Mouse (Mus musculus) lung, postnatal 14 days (tissue): ENCODE results near the gene Gstm7.
A peak's percentile ranks its signal among the peaks of the same experiment; 100 is the strongest.
"Not testable (repeated sequence)": the region's sequence is repeated elsewhere in the genome, so short reads cannot be mapped to it uniquely, and the experiment has no call there.

Experiments used
- DNase-seq: peaks from one replicate; pipeline ENCODE4 v3.0.0; 2021

Gstm7 gene

DNA sequence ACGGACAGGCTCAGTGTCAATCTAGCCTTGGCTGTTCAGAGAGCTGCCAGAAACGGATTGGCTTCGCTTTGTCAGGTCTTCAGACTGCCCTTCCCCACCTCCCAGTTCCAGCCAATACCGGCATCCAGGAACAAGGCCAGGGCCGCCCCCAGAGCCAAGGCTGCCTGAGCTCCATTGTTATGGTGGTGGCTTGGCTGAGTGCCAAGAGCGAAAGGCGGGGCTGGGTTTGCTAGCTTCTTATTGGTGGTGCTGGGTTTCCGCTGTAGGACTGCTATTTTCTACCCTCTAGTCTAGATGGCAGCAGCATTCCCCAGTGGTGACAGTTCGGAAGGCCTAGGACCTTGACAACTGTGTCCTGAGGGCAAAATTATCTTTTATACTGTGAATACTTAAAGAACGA lies at the start of gene Gstm7:
Gene Gstm7 (minus strand): TSS at position 148 of the 400 bp plus-strand sequence.
- DNase-seq, result peak; percentile 98

DNA sequence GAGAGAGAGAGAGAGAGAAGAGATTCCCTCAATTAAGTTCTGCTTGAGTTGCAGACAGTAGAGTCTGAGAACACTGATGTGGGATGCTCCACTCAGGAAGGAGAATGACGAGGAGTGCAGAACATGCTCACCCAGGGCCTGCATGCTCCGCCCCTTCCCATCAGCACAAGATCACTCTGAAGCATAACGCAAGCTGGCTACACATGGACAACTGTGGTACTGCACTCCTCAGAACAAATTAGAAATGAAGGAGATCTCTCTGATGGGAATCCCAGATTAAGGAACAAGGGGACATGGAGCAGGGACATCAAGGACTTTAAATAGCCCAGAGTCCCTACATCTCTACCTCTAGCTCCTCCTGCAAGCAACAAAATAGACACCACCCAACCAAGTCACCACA lies 49.6 kb upstream of the Gstm7 start:
- no peak for DNase-seq

DNA sequence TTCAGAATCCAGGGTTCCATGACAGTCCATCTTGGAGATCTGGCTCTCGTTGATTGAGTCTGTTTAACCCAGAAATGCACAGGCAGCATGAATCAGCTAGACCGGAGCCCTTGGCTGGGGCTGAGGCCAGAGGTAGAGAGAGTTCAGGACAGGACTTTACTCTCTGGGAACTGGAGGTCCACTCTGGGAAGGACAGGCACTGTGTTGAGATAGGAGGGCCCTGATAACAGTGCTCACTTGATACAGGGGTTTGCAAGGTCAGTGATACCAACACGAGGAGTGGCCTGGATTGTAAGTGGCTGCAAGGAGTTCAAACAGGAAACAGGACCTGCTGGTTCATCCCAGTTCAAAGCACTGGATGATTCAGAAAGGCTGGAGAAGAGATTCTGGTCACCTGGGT lies 46.1 kb upstream of the Gstm7 start:
- DNase-seq, result no peak

DNA sequence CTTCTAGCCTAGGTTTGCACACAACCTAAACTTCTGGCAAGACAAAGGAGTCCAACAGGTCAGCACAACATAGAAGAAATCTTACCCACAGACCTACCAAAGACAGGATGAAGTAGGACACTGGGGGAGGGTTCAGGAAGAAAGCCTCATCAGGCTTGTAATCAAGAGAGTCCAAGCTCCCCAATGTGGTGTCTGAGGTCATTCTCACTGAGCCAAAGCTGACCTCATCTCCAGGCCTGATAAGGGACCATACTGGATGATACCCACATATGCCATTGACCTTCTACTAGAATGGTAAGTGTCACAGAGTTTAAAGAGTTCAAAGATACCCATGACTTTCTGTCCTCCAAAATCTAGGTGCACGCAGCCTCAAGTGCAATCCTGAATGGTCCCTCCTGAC lies 42.6 kb upstream of the Gstm7 start:
- no peak for DNase-seq

DNA sequence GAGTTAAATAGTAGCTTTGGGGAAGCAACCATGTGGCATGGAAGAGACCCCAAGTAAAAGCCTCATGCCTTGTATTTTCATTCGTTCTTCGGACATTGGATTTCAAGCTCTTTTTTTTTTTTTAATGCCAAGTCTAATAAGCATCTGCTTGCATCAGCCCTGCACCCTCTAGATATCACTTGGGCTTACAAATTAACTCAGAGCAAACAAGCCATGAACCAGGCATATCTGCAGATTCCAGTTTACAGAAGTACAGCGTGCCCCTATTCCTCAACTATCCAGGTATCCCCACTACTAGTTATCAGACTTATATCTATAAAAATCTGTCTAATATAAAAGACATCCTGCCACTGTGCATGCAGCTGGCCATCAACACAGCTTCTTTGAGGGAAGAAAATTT lies 40.5 kb upstream of the Gstm7 start:
- no peak for DNase-seq

DNA sequence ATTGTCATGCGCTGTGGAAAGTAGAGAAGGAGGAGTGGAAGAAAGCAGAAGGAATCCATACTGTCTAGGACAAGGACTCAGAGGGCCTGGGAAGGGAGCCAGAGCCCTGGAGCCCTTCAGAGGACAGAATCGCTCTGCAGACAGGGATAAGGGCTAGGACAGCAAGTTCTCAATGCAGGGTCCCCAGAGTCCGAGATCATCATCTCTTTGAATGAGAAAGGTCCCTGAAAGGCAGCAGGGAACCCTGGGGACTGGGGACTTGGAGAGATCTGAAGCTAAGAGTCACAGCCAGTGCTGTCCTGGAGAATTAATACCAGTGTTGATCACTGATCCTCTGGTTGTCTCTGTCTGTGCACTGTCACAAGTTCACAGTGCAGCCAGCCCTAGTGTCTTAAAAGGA lies 39.5 kb upstream of the Gstm7 start:
- DNase-seq, result not testable (repeated sequence)

DNA sequence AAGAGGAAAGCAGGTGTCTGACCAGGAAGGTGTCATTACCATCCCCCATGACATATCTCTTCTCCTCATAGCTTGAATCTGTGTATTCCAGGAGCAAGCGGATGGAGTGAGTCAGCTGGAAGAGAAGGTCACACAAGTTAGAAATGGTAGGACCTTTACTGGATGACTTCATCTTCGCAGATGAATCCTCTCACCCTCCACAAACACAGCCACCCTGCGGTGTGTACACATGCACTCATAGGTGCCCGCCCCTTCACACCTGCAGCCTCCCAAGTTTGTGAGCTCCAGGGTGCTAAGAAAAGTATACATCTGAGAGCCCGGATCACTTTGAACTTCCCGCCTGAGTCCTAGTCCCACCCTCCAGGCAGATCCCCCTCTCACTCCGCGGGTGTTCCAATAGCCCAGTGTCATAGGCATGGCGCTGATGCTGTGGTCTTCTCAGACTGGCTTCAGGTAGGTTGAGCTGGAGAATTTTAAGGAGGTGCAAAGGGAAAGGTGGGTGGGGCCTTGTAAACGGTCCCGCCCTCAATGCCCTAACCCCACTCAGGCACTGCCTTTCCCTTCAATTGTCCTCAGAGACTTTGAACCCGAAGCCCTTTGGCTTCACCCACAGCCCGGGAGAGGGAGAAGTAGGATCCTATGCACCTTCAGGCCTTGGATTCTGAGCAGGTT lies 37.2 kb upstream of the Gstm7 start, which contains the start of gene Gstm3:
Gene Gstm3 (minus strand): TSS at position 560 of the 672 bp plus-strand sequence.
- no peak for DNase-seq

DNA sequence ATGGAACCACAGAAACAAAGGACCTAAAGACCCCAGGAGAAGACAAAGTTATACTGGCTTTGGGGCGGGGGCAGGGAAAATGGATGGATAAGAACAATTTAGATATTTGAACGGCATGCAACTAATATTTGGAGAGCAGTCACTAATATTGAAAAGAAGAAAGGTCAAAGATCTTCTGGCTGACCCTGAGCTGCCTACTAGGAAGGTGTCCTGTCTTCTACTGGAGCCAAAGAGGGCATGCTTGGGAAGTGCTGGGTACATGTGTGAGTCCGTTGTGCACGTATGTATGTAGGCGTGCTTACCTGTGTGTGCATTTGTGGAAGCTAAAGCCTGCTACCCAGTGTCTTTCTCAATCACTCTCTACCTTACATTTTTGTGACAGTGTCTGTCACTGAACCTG lies 35.0 kb upstream of the Gstm7 start:
- no peak for DNase-seq

DNA sequence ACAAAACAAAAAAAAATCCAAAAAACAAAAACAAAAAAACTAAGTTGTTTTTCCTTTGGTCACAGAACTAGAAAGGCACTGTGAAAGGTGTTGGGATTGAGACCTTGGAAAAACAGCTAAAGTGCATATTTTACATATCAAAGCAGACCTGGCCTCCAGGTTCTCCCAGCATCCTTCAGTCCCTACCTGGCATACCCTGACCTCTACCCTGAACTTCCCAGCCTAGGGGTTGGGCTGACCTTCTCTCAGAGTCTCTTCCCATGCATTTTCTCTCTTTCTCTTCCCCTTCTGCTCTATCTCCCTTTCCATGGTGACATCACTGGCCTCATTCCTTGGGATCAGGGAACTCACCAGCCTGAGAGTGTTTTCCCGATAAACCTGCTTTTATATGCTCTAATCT lies 34.0 kb upstream of the Gstm7 start:
- DNase-seq, result no peak

DNA sequence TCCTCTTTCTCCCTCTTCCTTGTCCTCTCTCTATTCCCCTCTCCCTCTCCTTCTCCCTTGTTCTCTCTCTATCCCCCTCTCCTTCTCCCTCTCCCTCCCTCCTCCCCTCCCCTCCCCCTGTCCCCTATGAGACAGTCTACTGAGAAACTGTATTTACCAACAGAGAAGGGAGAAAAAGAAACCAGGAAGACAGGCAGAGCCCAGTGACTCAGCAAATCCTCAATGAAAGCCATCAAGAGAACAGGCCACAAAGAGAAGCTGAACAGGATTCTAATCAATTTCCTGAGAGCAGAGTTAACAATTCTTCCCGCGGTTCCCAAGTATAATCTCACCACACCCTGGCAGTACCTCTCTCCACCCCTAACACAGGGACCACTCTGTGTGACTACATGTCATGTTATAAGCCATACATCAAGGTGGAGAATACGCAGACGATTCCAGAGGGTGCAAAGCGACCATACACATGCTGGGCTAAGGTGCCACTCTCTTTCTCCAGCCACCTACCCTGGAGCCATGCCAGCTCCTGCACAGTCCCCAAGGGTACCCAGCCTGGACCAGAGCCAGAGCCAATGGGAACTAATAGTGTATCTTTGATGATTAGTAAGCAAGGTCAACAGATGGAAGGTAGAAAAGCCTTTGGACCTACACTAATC lies 33.2 kb upstream of the Gstm7 start:
- no peak for DNase-seq

DNA sequence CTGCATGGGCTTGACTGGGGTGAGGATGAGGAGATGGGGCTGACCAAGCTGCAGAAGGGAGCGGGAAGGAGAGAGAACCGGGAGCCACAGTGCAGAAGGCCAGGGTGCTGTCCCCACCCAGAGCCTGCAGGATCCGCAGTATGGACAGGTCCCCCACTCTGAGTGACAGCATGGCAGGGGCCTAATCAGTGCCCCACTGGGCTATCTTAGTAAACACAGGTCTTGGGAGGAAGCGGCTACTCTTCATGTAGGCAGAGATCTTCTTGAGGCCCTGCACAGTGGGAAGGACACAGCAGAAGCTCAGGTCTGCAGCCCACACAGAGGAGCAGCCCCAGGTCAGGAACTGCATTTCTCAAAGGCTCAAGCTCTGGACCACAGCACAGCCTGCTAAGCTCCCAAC lies 32.4 kb upstream of the Gstm7 start:
- DNase-seq, result no peak

DNA sequence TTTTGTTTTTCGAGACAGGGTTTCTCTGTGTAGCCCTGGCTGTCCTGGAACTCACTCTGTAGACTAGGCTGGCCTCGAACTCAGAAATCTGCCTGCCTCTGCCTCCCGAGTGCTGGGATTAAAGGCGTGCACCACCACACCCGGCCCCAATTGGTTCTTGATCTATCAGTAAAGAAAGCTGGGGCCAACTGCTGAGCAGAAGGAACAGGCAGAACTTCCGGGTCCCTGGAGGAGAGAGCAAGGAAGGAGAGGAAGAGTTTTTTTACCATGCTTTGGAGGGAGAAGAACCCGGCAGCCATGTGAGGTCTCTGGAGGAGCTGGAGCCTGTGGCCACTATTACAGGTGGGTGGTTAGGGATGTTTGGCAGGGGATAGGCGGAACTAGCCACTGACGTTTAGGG lies 23.6 kb upstream of the Gstm7 start:
- DNase-seq, result not testable (repeated sequence)

DNA sequence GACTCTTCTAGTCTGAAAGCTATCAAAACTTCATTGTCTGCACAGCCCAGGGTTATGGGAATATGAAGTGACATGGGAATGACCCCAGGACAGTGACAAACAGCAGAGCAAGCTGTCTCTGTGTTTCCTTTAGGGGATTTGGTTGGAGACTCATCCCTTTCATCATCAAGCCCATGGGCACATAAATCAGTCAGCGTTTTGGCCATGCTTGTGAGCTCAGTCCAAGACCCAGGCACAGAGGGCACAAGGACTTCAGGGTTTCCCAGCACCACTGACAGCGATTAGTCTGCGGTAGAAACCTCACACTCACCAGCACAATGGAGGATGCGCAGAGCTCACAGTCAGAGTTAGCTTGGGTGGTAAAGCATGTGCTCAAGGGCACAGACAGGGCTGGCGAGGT lies 22.3 kb upstream of the Gstm7 start:
- no peak for DNase-seq

DNA sequence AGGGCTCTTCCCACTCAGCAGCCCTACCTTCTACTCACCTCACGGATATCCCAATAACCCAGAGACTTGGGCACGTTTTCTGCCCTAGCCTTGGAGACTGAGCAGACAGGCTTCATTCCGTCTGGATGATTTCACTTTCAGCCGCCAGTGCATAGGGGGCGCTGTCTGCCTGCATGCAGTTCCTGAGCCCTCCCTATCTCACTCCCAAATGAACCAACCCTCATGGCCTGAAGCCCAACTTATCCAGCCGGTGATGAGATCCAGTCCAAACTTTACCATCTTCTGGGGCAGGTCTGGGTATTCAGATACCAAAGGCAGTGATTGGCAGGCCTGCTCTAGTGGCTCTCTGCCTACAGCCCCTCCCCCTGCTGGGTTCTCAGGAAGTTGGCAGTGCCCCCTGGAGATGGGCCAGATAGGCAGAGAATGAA lies 21.7 kb upstream of the Gstm7 start:
- peak; percentile 83 for DNase-seq

DNA sequence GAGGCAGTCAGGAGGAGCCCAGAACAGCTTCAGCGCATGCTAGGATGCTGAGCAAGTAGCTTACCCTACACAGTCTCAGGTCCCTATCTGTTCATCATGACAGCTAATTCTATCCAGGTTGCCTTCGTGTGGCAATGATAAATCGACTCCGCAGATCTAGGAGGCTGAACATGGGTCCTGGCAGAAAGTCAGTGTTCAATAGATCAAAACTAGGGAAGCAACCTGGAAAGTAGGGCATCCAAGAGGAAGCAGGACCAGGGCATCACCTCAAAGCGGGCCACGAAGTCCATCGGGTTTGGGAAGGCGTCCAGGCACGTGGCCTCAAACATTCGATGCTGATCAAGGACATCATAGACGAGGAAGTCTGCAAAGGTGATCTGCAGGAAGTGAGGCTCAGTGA lies 18.9 kb upstream of the Gstm7 start:
- DNase-seq, result no peak

DNA sequence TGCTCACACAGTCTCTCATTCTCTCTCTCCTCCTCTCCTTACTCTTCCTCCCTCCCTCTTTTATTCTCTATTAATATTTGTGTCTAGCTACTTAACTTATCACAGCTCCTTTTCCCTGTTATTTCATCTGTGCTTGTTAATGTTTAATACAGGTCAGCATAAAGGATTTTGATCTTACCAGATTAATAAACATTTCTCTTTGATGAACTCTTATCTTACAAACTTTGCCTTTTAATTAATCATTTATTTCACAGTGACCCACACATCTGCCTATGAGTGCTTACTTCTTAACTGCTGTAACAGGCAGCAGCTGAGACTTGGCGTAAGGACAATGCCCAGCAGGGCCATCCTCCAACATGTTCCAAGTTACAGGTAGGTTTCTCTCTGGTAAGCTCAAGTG lies 17.8 kb upstream of the Gstm7 start:
- not testable (repeated sequence) for DNase-seq

DNA sequence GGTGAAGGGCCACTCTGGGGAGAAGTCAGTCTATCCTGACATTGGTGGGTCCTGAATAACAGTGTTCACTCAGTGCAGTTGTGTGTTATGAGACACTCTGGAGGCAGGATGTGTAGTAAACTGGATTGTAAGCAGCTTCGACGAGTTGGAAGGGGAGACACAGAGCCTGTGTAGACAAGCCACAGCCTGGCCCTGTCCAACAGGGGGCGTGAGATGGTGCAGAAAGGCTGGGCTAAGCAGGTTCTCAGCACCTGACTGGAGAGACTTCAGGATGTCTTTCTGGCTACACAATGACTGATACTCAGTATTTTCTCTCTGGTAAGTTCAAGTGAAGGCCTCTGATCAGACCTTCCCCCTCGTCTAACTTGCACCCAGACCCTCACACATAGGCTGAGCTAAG lies 14.1 kb upstream of the Gstm7 start:
- DNase-seq, result no peak

DNA sequence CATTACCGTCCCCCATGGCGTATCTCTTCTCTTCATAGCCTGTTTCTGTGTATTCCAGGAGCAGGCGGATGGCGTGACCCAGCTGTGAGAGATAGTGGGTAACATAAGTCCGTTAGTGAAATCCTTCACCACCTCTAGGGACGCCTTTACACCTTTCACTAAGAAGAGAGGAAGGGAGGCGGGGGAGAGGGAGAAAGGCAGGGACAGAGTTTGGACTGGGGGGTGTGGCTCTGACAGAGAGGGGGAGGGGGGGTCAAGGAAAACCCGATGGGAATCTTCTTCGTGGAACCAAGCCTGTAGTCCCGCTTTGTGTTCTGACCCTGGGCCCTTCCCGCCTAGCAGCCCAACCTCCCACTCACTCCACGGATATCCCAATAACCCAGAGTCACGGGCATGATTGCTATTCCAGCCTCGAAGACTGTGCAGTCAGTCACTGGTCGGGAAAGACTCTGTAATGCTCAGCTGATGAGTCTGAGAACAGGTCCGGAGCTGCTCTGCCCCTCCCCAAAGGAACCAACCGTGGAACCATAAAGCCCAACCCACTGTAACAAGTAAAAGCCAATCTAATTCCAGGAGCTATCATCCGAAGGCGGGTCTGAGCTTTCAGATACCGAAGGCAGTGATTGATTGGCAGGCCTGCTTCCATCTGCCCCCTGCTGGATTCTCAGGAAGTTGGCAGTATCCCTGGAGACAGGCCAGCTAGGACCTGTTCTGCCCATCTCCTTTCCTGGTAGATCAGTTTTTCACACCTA lies 11.8 kb upstream of the Gstm7 start, which contains the start of gene Gstm6:
Gene Gstm6 (minus strand): TSS at position 511 of the 752 bp plus-strand sequence.
- peak; percentile 41 for DNase-seq

DNA sequence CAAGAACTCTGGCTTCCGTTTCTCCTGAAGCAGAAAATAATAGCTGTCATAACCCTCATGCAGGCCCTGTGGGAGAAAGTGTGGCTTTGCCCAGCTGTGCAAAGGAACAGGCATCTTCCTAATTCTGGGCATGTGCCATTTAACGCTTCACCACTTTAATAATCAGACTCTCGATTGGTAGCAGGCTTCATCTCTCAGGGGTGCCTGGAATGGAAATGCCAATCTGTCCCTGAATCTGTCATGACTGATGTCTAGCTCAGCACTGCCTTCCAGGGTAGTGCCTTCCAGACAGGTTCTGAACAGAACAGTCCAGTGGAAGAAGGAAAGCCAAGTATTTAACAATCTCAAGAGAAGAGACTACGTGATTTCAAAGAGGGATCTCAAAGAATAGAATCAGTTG lies 9.6 kb upstream of the Gstm7 start:
- DNase-seq, result no peak

DNA sequence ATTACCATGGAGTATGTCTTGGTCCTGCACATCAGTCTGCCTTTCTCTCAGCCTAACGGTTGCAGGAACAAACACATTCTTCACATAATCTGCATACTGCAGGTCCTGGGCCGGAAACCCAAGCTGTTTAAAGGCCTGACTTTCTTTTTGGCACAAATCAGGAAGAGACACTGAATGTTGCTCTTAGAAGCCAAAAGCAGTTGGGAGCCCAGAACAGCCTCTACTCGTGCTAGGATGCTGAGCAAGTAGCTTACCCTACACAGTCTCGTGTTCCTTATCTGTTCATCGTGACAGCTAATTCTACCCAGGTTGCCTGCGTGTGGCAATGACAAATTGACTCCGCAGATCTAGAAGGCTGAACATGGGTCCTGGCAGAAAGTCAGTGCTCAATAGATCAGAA lies 8.9 kb upstream of the Gstm7 start:
- no peak for DNase-seq

DNA sequence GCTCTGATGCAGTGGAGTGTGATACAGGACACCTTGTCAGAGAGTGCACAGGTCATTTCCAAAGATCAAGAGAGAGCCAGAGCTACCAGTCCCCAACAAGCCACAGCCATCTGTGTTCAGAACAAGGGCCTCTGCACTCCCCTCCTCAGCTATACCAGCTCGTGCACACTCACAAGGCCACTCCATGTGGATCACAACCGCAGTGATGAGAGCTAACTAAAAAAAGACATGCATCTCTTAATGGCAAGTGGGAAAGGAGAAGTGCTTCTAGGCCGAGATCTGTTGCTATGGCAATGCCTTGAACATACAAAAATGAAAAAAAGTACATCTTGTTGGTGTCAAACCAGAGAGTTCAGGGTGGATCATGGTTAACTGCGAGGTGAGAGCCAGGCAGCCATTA lies 8.2 kb upstream of the Gstm7 start:
- no peak for DNase-seq

DNA sequence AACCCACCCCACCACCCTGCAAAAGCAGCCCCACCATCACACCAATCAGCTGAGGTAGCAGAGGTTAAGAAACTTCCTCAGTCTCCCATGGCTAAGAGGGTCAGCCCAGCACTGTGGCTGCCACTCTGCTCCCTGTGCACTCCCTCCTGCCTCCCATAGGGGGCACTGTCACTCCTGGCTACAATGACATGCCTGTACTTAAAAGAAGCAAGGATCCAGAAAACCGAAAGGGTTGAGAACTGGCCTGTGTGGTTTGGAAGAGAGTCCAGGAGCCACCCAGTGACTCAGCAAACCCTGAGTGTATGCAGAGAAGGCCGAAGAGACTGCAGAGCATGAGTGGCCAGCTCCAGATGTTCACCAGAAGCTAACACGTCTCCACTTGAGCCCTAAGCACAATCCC lies 7.8 kb upstream of the Gstm7 start:
- peak; percentile 73 for DNase-seq

DNA sequence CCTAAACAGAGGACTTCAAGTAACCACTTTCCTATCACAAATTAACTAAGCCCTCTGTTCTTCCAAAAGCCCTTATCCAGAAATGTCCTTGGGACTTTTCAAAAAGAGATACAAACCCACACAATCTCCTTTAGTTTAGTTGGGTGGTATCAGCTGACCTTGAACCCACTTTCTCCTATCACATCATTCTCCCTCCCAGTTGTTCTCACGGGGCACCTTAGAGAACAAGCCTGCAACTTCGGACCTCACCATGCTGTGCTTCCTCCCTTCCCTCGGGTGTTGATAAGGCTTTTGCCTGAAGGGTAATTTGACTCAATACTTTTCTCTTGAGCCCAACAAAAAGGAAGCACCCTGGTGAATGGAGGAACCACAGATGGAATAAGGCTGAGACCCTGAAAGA lies 4.3 kb upstream of the Gstm7 start:
- DNase-seq, result no peak

DNA sequence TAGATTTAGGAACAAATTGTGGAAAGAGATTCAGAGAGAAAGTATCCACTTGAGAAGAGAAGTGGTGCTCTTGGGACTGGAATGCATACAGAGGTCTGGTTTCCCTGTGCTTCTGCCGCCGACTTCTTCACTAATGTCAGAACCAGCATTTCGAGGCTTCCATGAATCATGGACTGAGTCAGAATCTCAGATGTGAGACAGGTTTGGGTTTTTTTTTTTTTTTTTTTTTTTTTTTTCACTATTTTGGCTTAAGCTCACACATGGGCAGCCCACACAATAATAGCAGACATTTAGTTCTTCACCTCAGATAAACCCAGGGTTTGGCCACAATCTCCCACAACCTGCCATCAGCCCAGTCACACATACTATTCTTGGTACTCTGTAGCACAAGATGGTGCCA lies 3.7 kb upstream of the Gstm7 start:
- DNase-seq, result no peak
